Mouse (Mus musculus): Measurements from ENCODE around the gene Atp5s.

Atp5s gene

DNA sequence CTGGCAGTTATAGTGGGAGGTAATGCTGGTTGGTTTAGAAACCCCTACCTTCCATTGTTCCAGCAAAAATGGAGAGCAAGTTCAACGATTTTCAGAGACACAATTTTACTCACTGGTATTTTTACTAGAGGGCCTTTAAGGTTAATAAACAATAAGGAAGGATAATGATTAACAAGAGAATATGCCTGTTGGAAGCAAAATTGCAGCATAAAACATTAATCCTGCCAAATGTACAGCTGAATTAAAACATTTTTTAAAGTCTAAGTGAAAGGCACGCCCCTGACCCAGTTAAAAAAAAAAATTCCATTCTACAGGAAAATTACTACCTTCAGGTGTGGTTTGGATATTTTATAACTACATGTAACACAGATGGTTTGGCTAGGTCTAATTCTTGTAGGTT lies 53.2 kb downstream of the Atp5s start:
- no peak for DNase-seq (ENCODE audit: low spot score in 2 of 2)

DNA sequence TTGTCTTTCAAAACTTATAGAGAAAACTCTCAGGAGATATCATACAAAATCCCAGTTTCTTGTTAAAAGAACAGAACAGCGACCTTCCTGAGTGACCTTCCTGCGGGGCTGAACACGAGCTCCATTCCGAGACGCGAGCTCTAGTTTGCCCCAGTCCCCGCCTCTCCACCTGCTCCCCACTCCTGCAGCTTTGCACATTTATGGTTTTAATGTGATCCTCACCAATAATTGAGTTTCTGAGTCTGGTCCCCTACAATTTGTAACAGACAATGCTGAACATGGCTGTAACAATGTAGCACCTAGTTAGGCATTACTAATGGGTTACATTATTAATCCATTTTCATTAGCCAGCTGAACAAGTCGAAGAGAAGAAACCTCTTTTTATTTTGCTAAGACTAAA lies 56.7 kb downstream of the Atp5s start:
- DNase-seq (ENCODE audit: low spot score in 2 of 2) = no peak

- no peak for DNase-seq (ENCODE audit: low spot score in 2 of 2)
These were observed 57.3 kb downstream of the Atp5s start for GRCm38 (mm10) chr12:69781935-69782650.

DNA sequence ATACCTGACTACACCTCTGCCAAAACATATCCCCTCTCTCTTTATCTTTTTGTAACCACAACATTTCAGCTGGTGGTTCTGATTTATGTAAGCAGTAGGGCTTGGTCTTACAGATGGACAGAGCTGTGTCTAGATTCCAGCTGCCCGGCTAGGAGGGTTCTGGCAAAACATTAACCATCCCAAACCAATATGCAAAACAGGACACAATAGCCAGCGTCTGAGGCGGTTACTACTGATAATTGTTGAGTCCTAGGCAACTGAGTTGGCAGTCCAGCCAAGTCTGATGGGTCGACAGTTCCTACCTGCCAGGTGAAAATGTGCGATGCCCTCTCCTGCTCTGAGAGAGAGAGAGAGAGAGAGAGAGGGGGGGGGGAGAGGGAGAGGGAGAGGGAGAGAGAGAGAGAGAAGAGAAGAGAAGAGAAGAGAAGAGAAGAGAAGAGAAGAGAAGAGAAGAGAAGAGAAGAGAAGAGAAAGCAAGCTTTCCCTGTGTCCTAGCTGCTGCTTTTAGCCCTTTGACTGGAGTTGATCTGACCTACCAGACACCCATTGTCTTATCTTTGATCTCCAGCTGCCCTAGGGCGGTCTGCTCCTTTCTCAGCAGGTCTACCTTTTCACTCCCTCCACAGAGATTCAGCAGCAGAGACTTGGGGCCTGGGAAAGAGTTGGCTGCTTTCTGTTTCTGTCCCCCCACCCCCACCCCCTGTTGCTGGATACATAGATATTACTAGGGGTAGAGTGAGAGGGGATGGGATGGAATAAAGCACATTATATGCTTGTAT lies 58.7 kb downstream of the Atp5s start:
- DNase-seq (ENCODE audit: low spot score in 2 of 2) = no peak

GRCm38 (mm10) chr12:69785471-69785870 lies 60.7 kb downstream of the Atp5s start:
- no peak for DNase-seq (ENCODE audit: low spot score in 2 of 2)

GRCm38 (mm10) chr12:69788380-69788779 lies 63.6 kb downstream of the Atp5s start:
- no peak for DNase-seq (ENCODE audit: low spot score in 2 of 2)

GRCm38 (mm10) chr12:69789766-69790529 lies 65.2 kb downstream of the Atp5s start:
- DNase-seq (ENCODE audit: low spot score in 2 of 2) = peak in 1 of 2 experiments; percentile 32

- DNase-seq (ENCODE audit: low spot score in 2 of 2) = peak; percentile 50 to 53
These were observed 66.1 kb downstream of the Atp5s start, which contains the start of gene Cdkl1 for GRCm38 (mm10) chr12:69790530-69791505. Gene Cdkl1 (minus strand): TSS chr12:69791267.
